Mouse (Mus musculus): ENCODE data around the gene Ptrh1. TPM values are rescaled to one million over a fixed set of nuclear protein-coding genes. Genes with fewer than 3 reads are reported as not detected.

The Ptrh1 gene
- polyA plus RNA-seq, 1 experiment from 2014 or later: 5.6 TPM

DNA sequence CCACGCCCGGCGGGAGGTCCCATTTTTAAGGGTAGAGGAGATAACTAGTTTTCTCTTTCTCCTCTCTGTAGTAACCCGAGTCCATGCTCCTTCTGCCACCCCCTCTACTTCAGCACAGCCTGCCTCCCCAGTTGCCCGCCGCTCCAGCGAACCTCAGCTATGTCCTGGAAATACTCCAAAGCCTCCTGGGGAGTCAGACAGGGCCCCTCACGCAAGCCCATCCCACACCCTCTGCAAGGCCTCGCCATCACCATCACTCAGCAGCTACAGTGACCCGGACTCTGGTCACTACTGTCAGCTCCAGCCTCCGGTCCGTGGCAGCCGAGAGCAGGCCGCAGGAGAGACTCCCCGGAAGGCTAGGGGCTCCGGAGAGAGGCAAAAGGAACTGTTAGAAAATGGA is 26.5 kb upstream of the Ptrh1 start:
- no peak for ATAC-seq (ENCODE audit: insufficient number of reproducible peaks, insufficient read depth, low FRiP score, low read depth)
- no peak overlapping the region for H3K4me3 ChIP-seq (ENCODE audit: low read depth, low read length)
- no peak overlapping the region for H3K4me2 ChIP-seq (replicated peaks; ENCODE audit: low read depth, low read length)
- peaks cover 7% of the 10 kb centered on the region; the same call in 1 of the 2 replicates for H3K4me1 ChIP-seq (ENCODE audit: control insufficient read depth, insufficient read depth, low read length)
- H3K27me3 ChIP-seq (ENCODE audit: control insufficient read depth, insufficient read depth, low read length): no peaks in the 10 kb centered on the region
- no peak overlapping the region for H3K9ac ChIP-seq (replicated peaks; ENCODE audit: low read depth, low read length)
- no peak overlapping the region for H3K27ac ChIP-seq (ENCODE audit: low read length)
- WGBS: 92% methylated on average over 16 of the region's 16 CpGs
- no peaks in the 10 kb centered on the region for H3K9me3 ChIP-seq (ENCODE audit: control insufficient read depth, low read depth, low read length)
- H3K36me3 ChIP-seq (ENCODE audit: control insufficient read depth, insufficient read depth, low read length): peaks cover 23% of the 10 kb centered on the region

DNA sequence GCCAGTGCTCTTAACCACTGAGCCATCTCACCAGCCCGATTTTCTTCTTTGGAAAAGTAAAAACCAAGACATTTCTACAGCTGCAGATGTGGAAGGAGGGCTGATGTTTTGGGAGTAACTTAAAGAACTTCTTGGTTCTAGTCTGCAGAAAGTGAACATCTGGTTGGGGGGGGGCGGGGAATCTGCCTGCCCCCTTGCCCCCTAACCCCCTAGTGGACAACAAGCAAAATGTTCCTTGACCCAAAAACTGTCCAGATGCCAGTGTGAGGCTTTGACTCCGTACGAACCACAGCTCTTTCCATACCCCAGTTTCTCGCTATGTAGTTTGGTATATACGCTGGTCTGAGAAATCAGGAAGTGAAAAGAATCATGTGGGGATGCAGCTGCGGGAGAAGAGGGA is 25.4 kb upstream of the Ptrh1 start:
- no peak for ATAC-seq (ENCODE audit: insufficient number of reproducible peaks, insufficient read depth, low FRiP score, low read depth)
- H3K4me2 ChIP-seq (replicated peaks; ENCODE audit: low read depth, low read length): no peak overlapping the region
- H3K4me3 ChIP-seq (ENCODE audit: low read depth, low read length): no peak overlapping the region
- WGBS: 63% methylated on average over 7 of the region's 7 CpGs
- no peaks in the 10 kb centered on the region for H3K27me3 ChIP-seq (ENCODE audit: control insufficient read depth, insufficient read depth, low read length)
- no peak overlapping the region for H3K27ac ChIP-seq (ENCODE audit: low read length)
- peaks cover 27% of the 10 kb centered on the region for H3K36me3 ChIP-seq (ENCODE audit: control insufficient read depth, insufficient read depth, low read length)
- H3K9ac ChIP-seq (replicated peaks; ENCODE audit: low read depth, low read length): no peak overlapping the region
- H3K9me3 ChIP-seq (ENCODE audit: control insufficient read depth, low read depth, low read length): no peaks in the 10 kb centered on the region
- peaks cover 7% of the 10 kb centered on the region; the same call in 1 of the 2 replicates for H3K4me1 ChIP-seq (ENCODE audit: control insufficient read depth, insufficient read depth, low read length)

DNA sequence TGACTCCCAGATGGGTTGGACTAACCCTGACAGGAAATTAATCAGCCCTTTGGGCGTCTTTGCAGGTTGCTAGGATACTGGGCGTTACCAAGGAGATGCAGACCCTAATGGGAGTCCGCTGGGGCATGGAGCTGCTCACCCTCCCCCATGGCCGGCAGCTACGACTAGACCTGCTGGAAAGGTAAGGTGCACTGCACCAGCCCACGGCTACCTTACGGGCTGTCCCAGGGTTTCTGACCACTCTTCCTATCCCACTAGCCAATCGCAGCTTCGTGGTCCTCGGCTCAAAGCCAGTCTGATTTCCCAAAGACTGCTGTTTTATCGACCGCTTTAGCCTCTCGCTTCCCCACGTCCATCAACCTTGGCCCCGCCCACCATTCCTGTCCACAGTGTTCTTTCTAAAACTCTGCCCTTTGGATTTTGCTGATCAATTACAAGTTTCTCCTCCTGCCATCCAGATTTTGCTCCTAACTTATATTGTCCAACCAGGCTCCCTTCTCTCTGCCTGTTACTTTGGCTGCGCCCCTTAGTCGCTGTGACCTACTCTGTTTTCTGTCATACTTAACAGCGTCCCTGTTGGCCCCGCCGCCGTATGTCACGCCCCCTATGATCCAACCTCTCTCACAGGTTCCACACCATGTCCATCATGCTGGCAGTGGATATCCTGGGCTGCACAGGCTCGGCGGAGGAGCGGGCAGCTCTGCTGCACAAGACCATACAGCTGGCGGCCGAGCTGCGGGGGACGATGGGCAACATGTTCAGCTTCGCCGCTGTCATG is 24.5 kb upstream of the Ptrh1 start:
- Histone ChIP-seq H3K4me2 (replicated peaks; ENCODE audit: low read depth, low read length) (peak overlapping the region; percentile 44), H3K9me3 (ENCODE audit: control insufficient read depth, low read depth, low read length) (no peaks in the 10 kb centered on the region), H3K9ac (replicated peaks; ENCODE audit: low read depth, low read length) (no peak overlapping the region), H3K27ac (ENCODE audit: low read length) (0 out of 2 replicates have a peak overlapping the region, but pooled peaks have one; percentile 27), H3K27me3 (ENCODE audit: control insufficient read depth, insufficient read depth, low read length) (no peaks in the 10 kb centered on the region), H3K4me1 (ENCODE audit: control insufficient read depth, insufficient read depth, low read length) (peaks cover 7% of the 10 kb centered on the region; the same call in 1 of the 2 replicates), H3K4me3 (ENCODE audit: low read depth, low read length) (peak overlapping the region; percentile 25), H3K36me3 (ENCODE audit: control insufficient read depth, insufficient read depth, low read length) (peaks cover 22% of the 10 kb centered on the region)
- 12% methylated on average over 31 of the region's 31 CpGs for WGBS
- ATAC-seq (ENCODE audit: insufficient number of reproducible peaks, insufficient read depth, low FRiP score, low read depth): peak; percentile 82

DNA sequence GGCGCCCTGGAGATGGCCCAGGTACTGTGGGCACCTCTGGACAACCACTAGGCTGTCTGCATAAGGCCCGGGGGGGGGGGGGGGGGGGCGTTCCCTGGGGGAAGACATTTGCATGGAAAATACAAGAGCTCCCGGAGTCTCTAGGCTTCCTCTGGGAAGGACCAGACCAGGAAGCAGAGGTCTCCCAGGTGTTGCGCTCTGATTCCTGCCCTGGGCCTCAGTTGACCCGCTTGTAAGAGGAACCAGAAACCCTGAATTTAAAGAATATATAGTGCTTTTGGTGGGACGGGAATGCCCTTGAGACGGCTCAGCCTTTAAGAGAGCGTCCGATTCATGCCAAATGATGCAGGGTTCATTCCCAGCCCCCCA is 23.9 kb upstream of the Ptrh1 start:
- Histone ChIP-seq H3K9me3 (ENCODE audit: control insufficient read depth, low read depth, low read length) (no peaks in the 10 kb centered on the region), H3K27me3 (ENCODE audit: control insufficient read depth, insufficient read depth, low read length) (no peaks in the 10 kb centered on the region), H3K36me3 (ENCODE audit: control insufficient read depth, insufficient read depth, low read length) (peaks cover 18% of the 10 kb centered on the region; the same call in 1 of the 2 replicates), H3K4me2 (replicated peaks; ENCODE audit: low read depth, low read length) (peak overlapping the region; percentile 44), H3K4me3 (ENCODE audit: low read depth, low read length) (peak overlapping the region; percentile 25), H3K4me1 (ENCODE audit: control insufficient read depth, insufficient read depth, low read length) (peaks cover 7% of the 10 kb centered on the region; the same call in 1 of the 2 replicates), H3K27ac (ENCODE audit: low read length) (no peak overlapping the region), H3K9ac (replicated peaks; ENCODE audit: low read depth, low read length) (no peak overlapping the region)
- ATAC-seq (ENCODE audit: insufficient number of reproducible peaks, insufficient read depth, low FRiP score, low read depth): no peak
- WGBS: 23% methylated on average over 9 of the region's 10 CpGs

DNA sequence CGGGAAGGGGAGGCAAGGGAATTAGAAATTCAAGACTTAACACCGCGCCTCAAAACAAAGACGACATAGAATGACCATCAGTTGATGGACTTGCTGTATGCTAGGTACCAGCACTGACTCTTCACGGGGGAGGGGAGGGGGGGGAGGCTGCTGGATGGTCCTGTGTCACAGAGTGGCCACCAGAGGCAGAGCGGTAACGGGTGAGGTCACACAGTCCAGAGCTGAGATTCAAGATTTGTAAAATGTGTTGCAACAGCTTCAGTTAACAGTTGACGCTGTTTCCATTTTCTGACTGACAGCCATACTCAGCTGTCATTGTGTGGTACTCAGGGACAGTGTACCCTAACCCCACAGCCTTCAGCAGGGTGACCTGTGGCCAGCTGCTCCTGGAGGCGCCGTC is 23.4 kb upstream of the Ptrh1 start:
- no peaks in the 10 kb centered on the region for H3K27me3 ChIP-seq (ENCODE audit: control insufficient read depth, insufficient read depth, low read length)
- no peaks in the 10 kb centered on the region for H3K9me3 ChIP-seq (ENCODE audit: control insufficient read depth, low read depth, low read length)
- no peak overlapping the region for H3K4me3 ChIP-seq (ENCODE audit: low read depth, low read length)
- ATAC-seq (ENCODE audit: insufficient number of reproducible peaks, insufficient read depth, low FRiP score, low read depth): no peak
- H3K27ac ChIP-seq (ENCODE audit: low read length): no peak overlapping the region
- WGBS: 66% methylated on average over 10 of the region's 10 CpGs
- H3K4me1 ChIP-seq (ENCODE audit: control insufficient read depth, insufficient read depth, low read length): peaks cover 7% of the 10 kb centered on the region; the same call in 1 of the 2 replicates
- H3K9ac ChIP-seq (replicated peaks; ENCODE audit: low read depth, low read length): no peak overlapping the region
- no peak overlapping the region for H3K4me2 ChIP-seq (replicated peaks; ENCODE audit: low read depth, low read length)
- H3K36me3 ChIP-seq (ENCODE audit: control insufficient read depth, insufficient read depth, low read length): peaks cover 18% of the 10 kb centered on the region; the same call in 1 of the 2 replicates

DNA sequence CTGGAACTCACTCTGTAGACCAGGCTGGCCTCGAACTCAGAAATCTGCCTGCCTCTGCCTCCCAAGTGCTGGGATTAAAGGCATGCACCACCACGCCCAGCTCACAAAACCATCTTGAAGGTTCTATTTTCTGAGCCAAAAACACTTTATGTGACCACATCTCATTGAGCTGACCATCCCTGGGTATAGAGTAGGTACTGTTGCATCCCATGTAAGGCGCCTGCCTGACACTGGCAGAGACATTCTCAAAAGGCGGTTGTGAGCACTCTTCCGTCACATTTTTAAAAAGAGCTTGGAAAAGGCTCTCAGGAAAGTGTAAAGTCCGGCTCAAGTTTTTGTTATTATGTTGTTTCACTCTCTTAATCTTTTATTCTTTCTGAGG is 18.9 kb upstream of the Ptrh1 start:
- H3K4me1 ChIP-seq (ENCODE audit: control insufficient read depth, insufficient read depth, low read length): 0 out of 2 replicates have a peak, but pooled peaks cover 3% of the 10 kb centered on the region
- no peak overlapping the region for H3K9ac ChIP-seq (replicated peaks; ENCODE audit: low read depth, low read length)
- no peak overlapping the region for H3K4me3 ChIP-seq (ENCODE audit: low read depth, low read length)
- peaks cover 14% of the 10 kb centered on the region for H3K36me3 ChIP-seq (ENCODE audit: control insufficient read depth, insufficient read depth, low read length)
- H3K27me3 ChIP-seq (ENCODE audit: control insufficient read depth, insufficient read depth, low read length): no peaks in the 10 kb centered on the region
- no peak for ATAC-seq (ENCODE audit: insufficient number of reproducible peaks, insufficient read depth, low FRiP score, low read depth)
- no peak overlapping the region for H3K4me2 ChIP-seq (replicated peaks; ENCODE audit: low read depth, low read length)
- no peaks in the 10 kb centered on the region for H3K9me3 ChIP-seq (ENCODE audit: control insufficient read depth, low read depth, low read length)
- 37% methylated on average over 6 of the region's 6 CpGs for WGBS
- no peak overlapping the region for H3K27ac ChIP-seq (ENCODE audit: low read length)

DNA sequence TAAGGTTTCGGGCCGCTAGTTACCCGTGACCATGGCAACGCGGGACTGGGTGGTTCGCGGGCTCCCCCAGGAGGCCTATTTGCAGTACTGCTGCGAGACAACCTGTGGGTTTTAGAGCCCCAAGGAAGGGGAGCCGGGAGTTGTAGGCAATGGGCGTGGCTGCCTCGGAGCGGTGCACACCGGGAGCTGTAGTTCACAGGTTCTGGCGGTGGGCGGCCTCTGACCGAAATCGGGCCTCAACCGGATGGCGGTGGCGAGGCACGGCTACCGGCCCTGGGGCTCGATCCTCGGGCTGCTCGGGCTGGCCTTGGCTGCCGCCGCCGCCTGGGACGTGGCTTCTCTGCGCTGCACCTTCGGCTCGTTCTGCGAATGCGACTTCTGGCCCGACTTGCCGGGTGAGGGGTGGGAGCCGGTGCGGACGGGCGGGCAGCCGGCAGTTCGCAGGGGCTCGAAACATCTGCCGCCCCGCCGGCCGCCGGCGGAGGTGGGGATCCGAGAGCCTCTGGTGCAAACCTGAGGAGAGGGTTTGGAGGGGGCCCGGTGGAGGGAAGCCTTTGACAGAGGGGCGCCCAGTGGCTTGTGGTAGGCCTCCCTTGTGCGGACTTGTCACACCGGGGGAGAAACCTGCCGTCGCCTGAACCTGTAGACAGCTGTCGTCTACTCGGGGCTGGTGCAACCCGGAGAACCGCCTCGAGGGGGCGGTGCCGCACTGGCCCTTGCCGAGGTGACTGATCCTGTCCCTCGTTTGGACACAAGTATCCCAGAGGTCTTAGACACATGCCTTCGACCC is 18.3 kb upstream of the Ptrh1 start, which contains the start of gene Tor2a:
Gene Tor2a (plus strand): TSS at position 179 of the 790 bp plus-strand sequence.
- Histone ChIP-seq H3K9me3 (ENCODE audit: control insufficient read depth, low read depth, low read length) (no peaks in the 10 kb centered on the region), H3K27ac (ENCODE audit: low read length) (peak within 1 kb of the TSS; percentile 84), H3K4me1 (ENCODE audit: control insufficient read depth, insufficient read depth, low read length) (0 out of 2 replicates have a peak, but pooled peaks cover 1% of the 10 kb centered on the region), H3K9ac (replicated peaks; ENCODE audit: low read depth, low read length) (peak within 1 kb of the TSS; percentile 45), H3K4me2 (replicated peaks; ENCODE audit: low read depth, low read length) (peak within 1 kb of the TSS; percentile 38), H3K27me3 (ENCODE audit: control insufficient read depth, insufficient read depth, low read length) (no peaks in the 10 kb centered on the region), H3K4me3 (ENCODE audit: low read depth, low read length) (peak within 1 kb of the TSS; percentile 66), H3K36me3 (ENCODE audit: control insufficient read depth, insufficient read depth, low read length) (peaks cover 18% of the 10 kb centered on the region)
- WGBS: under 1% methylated on average over 66 of the region's 66 CpGs
- ATAC-seq (ENCODE audit: insufficient number of reproducible peaks, insufficient read depth, low FRiP score, low read depth): peak; percentile 95

DNA sequence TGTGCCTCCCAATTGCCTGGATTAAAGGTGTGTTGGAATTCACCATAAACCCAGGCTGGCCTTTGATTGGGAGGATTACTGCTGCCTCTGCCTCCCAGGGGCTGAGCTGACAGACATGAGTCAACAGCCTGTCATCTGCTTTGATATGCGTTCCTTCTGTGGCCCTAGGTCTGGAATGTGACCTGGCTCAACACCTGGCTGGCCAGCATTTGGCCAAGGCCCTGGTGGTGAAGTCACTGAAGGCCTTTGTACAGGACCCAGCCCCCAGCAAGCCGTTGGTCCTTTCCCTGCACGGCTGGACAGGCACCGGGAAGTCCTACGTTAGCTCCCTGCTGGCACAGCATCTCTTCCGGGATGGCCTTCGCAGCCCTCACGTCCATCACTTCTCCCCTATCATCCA is 17.1 kb upstream of the Ptrh1 start:
- Histone ChIP-seq H3K4me2 (replicated peaks; ENCODE audit: low read depth, low read length) (no peak overlapping the region), H3K4me1 (ENCODE audit: control insufficient read depth, insufficient read depth, low read length) (no peaks in the 10 kb centered on the region), H3K36me3 (ENCODE audit: control insufficient read depth, insufficient read depth, low read length) (peaks cover 19% of the 10 kb centered on the region), H3K27ac (ENCODE audit: low read length) (no peak overlapping the region), H3K4me3 (ENCODE audit: low read depth, low read length) (no peak overlapping the region), H3K9me3 (ENCODE audit: control insufficient read depth, low read depth, low read length) (no peaks in the 10 kb centered on the region), H3K9ac (replicated peaks; ENCODE audit: low read depth, low read length) (no peak overlapping the region), H3K27me3 (ENCODE audit: control insufficient read depth, insufficient read depth, low read length) (no peaks in the 10 kb centered on the region)
- ATAC-seq (ENCODE audit: insufficient number of reproducible peaks, insufficient read depth, low FRiP score, low read depth): no peak
- 57% methylated on average over 8 of the region's 8 CpGs for WGBS
